Mouse (Mus musculus): ENCODE measurements around the gene Osbpl10. TPM values are rescaled to one million over a fixed set of nuclear protein-coding genes. Genes with fewer than 3 reads are reported as not detected.
A peak's percentile ranks its signal among the peaks of the same experiment; 100 is the strongest.

Gene Osbpl10
- polyA plus RNA-seq, 1 experiment from 2014 or later = 1.4 TPM

DNA sequence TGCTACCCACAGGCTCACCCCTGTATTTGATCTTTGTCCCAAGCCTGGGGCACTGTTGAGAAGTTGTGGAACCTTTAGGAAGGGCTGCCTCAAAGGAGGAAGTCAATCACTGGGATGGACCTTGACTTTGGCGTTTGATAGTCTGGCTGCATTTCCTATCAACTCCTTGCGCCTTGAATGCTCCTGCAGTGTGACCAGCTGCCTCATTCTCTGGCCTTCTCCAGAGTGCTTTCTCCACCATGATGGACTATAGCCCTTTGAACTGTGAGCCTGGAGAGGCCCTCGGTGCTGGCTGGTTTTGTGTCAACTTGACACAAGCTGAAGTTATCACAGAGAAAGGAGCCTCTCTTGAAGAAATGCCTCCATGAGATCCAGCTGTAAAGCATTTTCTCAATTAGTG lies 33.7 kb upstream of the Osbpl10 start:
- ATAC-seq = peak; percentile 57
- 0 out of 2 replicates have a peak, but pooled peaks cover 3% of the 10 kb centered on the region for H3K9me3 ChIP-seq (ENCODE audit: control insufficient read depth, low read length)
- no peaks in the 10 kb centered on the region for H3K27me3 ChIP-seq (replicated peaks; ENCODE audit: control insufficient read depth, insufficient read depth, low read length)
- no peak overlapping the region for H3K4me2 ChIP-seq (ENCODE audit: low read depth, low read length)
- no peak overlapping the region for H3K4me3 ChIP-seq (ENCODE audit: low read length)
- WGBS = 80% methylated on average over 3 of the region's 3 CpGs
- no peak overlapping the region for H3K27ac ChIP-seq (ENCODE audit: low read length)
- no peaks in the 10 kb centered on the region for H3K36me3 ChIP-seq (ENCODE audit: control insufficient read depth, insufficient read depth, low read length)
- H3K9ac ChIP-seq (ENCODE audit: low read depth, low read length) = no peak overlapping the region
- peaks cover 3% of the 10 kb centered on the region; the same call in 1 of the 2 replicates for H3K4me1 ChIP-seq (ENCODE audit: control insufficient read depth, insufficient read depth, low read length)

DNA sequence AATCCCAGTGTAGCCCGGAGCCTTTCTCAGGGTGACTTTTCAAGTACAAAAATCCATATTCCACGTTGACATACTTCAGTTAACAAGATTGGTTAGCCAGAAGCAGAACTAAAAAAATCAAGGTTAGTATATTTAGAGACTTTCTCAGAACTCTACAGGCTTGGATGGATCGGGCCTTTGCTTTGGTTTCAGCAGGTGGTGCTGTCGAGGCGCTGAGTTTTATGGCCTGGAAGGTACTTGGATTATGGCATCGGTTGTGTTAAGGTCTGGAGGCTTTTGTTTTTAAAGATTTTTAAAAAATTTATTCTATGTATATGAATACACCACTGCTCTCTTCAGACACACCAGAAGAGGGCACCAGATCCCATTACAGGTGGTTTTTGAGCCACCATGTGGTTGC lies 32.8 kb upstream of the Osbpl10 start:
- Histone ChIP-seq H3K27ac (ENCODE audit: low read length) (no peak overlapping the region), H3K4me3 (ENCODE audit: low read length) (no peak overlapping the region), H3K9ac (ENCODE audit: low read depth, low read length) (no peak overlapping the region), H3K4me2 (ENCODE audit: low read depth, low read length) (no peak overlapping the region), H3K27me3 (replicated peaks; ENCODE audit: control insufficient read depth, insufficient read depth, low read length) (no peaks in the 10 kb centered on the region), H3K9me3 (ENCODE audit: control insufficient read depth, low read length) (0 out of 2 replicates have a peak, but pooled peaks cover 3% of the 10 kb centered on the region), H3K36me3 (ENCODE audit: control insufficient read depth, insufficient read depth, low read length) (no peaks in the 10 kb centered on the region), H3K4me1 (ENCODE audit: control insufficient read depth, insufficient read depth, low read length) (peaks cover 9% of the 10 kb centered on the region)
- 88% methylated on average over 6 of the region's 6 CpGs for WGBS
- no peak for ATAC-seq

DNA sequence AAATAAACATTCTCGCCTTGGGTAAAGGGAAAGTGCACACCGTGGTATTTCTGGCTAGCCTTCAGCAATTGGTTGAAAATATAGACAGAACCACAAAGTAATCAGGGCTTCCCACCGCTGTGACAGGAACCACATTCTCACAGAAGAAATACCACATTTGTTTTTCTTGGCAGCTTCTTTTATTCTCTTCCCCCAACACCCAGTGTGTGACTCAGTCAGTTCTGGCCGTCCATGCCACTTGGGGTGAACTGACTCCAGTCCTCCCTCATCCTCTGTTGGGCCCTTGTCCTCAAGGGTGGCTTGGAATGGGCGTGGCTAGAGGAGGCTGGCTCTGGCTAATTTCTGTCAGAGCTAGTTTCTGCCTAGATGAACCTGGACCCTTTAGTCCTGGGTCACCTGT lies 30.0 kb upstream of the Osbpl10 start:
- ATAC-seq = peak; percentile 39; the same call in 1 of the 2 replicates
- H3K4me1 ChIP-seq (ENCODE audit: control insufficient read depth, insufficient read depth, low read length) = peaks cover 13% of the 10 kb centered on the region
- no peaks in the 10 kb centered on the region for H3K27me3 ChIP-seq (replicated peaks; ENCODE audit: control insufficient read depth, insufficient read depth, low read length)
- H3K9me3 ChIP-seq (ENCODE audit: control insufficient read depth, low read length) = no peaks in the 10 kb centered on the region; the same call in 1 of the 2 replicates
- H3K9ac ChIP-seq (ENCODE audit: low read depth, low read length) = no peak overlapping the region
- peak overlapping the region; percentile 52; the same call in 1 of the 2 replicates for H3K27ac ChIP-seq (ENCODE audit: low read length)
- H3K4me3 ChIP-seq (ENCODE audit: low read length) = no peak overlapping the region
- no peak overlapping the region for H3K4me2 ChIP-seq (ENCODE audit: low read depth, low read length)
- H3K36me3 ChIP-seq (ENCODE audit: control insufficient read depth, insufficient read depth, low read length) = no peaks in the 10 kb centered on the region
- 45% methylated on average over 5 of the region's 5 CpGs for WGBS

DNA sequence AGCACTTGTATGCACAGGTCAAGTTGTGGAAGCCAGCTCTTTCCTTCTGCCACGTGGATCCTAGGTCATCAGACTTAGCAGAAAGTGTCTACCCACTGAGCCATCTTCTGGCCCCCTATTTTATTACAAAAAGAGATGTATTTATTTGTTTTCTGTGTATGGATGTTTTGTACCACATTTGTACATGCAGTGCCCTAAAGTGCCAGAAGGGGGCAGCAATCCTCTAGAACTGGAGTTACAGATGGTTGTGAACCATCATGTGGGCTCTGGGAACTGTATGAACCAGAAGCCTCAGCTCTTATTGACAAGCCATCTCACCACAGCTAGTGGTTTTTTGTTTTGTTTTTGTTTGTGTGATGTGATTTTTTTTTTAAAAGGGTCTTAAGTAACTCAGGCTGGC lies 25.5 kb upstream of the Osbpl10 start:
- WGBS = 52% methylated on average over 1 of the region's 1 CpGs
- H3K4me1 ChIP-seq (ENCODE audit: control insufficient read depth, insufficient read depth, low read length) = peaks cover 13% of the 10 kb centered on the region
- no peaks in the 10 kb centered on the region; the same call in 1 of the 2 replicates for H3K9me3 ChIP-seq (ENCODE audit: control insufficient read depth, low read length)
- no peak overlapping the region for H3K4me2 ChIP-seq (ENCODE audit: low read depth, low read length)
- H3K4me3 ChIP-seq (ENCODE audit: low read length) = no peak overlapping the region
- H3K27me3 ChIP-seq (replicated peaks; ENCODE audit: control insufficient read depth, insufficient read depth, low read length) = no peaks in the 10 kb centered on the region
- no peak overlapping the region for H3K9ac ChIP-seq (ENCODE audit: low read depth, low read length)
- H3K36me3 ChIP-seq (ENCODE audit: control insufficient read depth, insufficient read depth, low read length) = no peaks in the 10 kb centered on the region
- H3K27ac ChIP-seq (ENCODE audit: low read length) = no peak overlapping the region
- ATAC-seq = no peak

DNA sequence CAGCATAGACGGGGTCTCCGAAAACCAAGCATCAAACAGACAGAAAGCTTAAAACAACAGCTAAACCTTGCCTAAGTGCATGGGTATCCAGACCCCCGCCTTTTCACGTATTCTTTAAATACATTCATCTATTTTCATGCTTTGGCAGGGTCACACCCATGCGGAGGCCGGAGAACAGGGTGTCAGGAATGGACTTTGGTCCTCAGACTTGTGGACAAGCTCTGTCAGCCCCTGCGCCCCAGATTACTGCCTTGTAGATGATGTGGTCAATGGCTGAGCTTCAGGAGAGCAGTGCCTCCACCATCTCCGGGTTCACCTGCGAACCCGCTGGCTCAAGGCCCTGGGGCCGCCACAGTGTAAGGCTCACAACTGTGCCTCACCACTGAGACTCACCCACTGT lies 23.0 kb upstream of the Osbpl10 start:
- no peak overlapping the region for H3K4me2 ChIP-seq (ENCODE audit: low read depth, low read length)
- peak overlapping the region; percentile 55 for H3K27ac ChIP-seq (ENCODE audit: low read length)
- no peak overlapping the region for H3K4me3 ChIP-seq (ENCODE audit: low read length)
- WGBS = 77% methylated on average over 11 of the region's 11 CpGs
- H3K9me3 ChIP-seq (ENCODE audit: control insufficient read depth, low read length) = no peaks in the 10 kb centered on the region; the same call in 1 of the 2 replicates
- H3K4me1 ChIP-seq (ENCODE audit: control insufficient read depth, insufficient read depth, low read length) = peaks cover 7% of the 10 kb centered on the region
- H3K27me3 ChIP-seq (replicated peaks; ENCODE audit: control insufficient read depth, insufficient read depth, low read length) = no peaks in the 10 kb centered on the region
- H3K9ac ChIP-seq (ENCODE audit: low read depth, low read length) = no peak overlapping the region
- peak; percentile 66 for ATAC-seq
- no peaks in the 10 kb centered on the region for H3K36me3 ChIP-seq (ENCODE audit: control insufficient read depth, insufficient read depth, low read length)

DNA sequence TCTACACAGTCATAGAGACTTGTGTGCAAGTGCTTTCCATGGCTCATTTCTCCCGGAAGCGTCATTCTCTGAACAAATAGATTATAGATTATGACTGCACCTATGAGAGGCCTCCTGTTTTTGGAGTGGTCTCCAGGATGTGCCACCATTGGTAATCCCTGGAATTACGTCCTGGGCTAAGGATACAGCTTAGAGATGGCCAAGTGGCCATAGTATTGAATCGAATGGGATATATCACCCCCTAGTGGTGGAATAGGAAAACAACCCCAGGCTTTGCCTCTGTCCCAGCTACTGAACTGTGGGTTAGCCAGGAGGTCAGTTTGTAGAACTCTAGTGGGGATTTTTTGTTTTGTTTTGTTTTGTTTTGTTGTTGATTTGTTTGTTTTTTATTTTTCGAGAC lies 21.4 kb upstream of the Osbpl10 start:
- no peaks in the 10 kb centered on the region for H3K27me3 ChIP-seq (replicated peaks; ENCODE audit: control insufficient read depth, insufficient read depth, low read length)
- H3K4me3 ChIP-seq (ENCODE audit: low read length) = no peak overlapping the region
- H3K36me3 ChIP-seq (ENCODE audit: control insufficient read depth, insufficient read depth, low read length) = no peaks in the 10 kb centered on the region
- no peak overlapping the region for H3K9ac ChIP-seq (ENCODE audit: low read depth, low read length)
- H3K4me1 ChIP-seq (ENCODE audit: control insufficient read depth, insufficient read depth, low read length) = no peaks in the 10 kb centered on the region
- H3K4me2 ChIP-seq (ENCODE audit: low read depth, low read length) = no peak overlapping the region
- H3K27ac ChIP-seq (ENCODE audit: low read length) = peak overlapping the region; percentile 28; the same call in 1 of the 2 replicates
- WGBS = 40% methylated on average over 5 of the region's 5 CpGs
- H3K9me3 ChIP-seq (ENCODE audit: control insufficient read depth, low read length) = no peaks in the 10 kb centered on the region; the same call in 1 of the 2 replicates
- peak; percentile 54 for ATAC-seq

DNA sequence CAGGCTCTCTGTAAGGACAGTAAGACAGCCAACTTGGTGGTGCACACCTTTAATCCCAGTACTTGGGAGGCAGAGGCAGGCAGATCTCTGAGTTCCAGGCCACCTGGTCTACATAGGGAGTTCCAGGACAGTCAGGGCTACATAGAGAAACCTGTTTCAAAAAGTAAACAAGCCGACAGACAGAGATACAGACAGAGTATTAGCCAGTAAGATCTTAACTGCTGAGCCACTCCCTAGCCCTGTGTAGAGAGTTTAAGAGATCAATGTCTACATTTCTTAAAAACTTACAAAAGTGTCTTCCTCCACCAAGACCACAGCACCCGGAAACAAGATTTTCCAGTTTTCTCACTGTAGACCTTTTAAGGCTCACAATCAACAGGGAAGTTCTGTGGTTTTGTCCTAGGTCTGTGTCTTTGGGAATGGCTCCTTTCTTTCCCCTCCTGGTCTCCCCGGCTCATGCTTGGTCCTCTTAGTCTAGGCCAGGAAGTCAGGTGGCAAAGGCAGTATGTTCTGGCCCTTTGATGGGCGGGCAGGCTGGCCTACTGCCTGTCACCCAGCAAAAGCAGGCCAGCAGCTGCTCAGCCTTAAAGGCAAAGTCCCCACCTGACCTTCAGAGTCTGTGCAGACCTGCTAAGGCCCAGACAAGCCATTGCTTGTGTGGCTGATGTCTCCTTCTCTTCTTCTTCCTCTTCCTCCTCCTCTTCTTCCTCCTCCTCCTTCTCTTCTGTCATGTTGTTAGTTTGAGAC lies 18.2 kb upstream of the Osbpl10 start:
- Histone ChIP-seq H3K27me3 (replicated peaks; ENCODE audit: control insufficient read depth, insufficient read depth, low read length) (no peaks in the 10 kb centered on the region), H3K4me2 (ENCODE audit: low read depth, low read length) (no peak overlapping the region), H3K36me3 (ENCODE audit: control insufficient read depth, insufficient read depth, low read length) (no peaks in the 10 kb centered on the region), H3K9me3 (ENCODE audit: control insufficient read depth, low read length) (no peaks in the 10 kb centered on the region), H3K9ac (ENCODE audit: low read depth, low read length) (no peak overlapping the region), H3K4me3 (ENCODE audit: low read length) (no peak overlapping the region), H3K4me1 (ENCODE audit: control insufficient read depth, insufficient read depth, low read length) (no peaks in the 10 kb centered on the region), H3K27ac (ENCODE audit: low read length) (peak overlapping the region; percentile 74)
- 57% methylated on average over 4 of the region's 4 CpGs for WGBS
- peak; percentile 71 for ATAC-seq

DNA sequence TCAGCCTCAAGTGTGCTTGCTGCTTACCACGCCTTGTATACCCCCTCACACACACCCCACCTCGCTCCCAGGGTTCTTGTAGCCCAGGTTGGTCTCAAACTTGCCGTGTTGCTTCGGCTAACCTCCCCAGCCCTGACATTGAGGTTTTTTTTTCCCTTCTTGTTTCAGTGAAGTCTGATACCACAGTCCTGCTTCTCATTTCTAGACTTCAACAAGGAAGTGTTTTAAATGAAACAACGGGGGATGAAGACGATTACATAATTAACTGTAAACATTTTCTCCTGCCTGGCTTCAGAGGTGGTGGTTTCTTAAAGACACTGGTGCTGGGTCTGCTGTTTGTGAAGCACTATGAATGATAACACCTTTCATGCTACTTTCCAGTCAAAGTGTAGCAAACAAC lies 17.5 kb upstream of the Osbpl10 start:
- Histone ChIP-seq H3K4me1 (ENCODE audit: control insufficient read depth, insufficient read depth, low read length) (no peaks in the 10 kb centered on the region), H3K27ac (ENCODE audit: low read length) (no peak overlapping the region), H3K9ac (ENCODE audit: low read depth, low read length) (no peak overlapping the region), H3K4me2 (ENCODE audit: low read depth, low read length) (no peak overlapping the region), H3K27me3 (replicated peaks; ENCODE audit: control insufficient read depth, insufficient read depth, low read length) (no peaks in the 10 kb centered on the region), H3K36me3 (ENCODE audit: control insufficient read depth, insufficient read depth, low read length) (no peaks in the 10 kb centered on the region), H3K9me3 (ENCODE audit: control insufficient read depth, low read length) (no peaks in the 10 kb centered on the region), H3K4me3 (ENCODE audit: low read length) (no peak overlapping the region)
- ATAC-seq = no peak
- WGBS = 68% methylated on average over 6 of the region's 6 CpGs

DNA sequence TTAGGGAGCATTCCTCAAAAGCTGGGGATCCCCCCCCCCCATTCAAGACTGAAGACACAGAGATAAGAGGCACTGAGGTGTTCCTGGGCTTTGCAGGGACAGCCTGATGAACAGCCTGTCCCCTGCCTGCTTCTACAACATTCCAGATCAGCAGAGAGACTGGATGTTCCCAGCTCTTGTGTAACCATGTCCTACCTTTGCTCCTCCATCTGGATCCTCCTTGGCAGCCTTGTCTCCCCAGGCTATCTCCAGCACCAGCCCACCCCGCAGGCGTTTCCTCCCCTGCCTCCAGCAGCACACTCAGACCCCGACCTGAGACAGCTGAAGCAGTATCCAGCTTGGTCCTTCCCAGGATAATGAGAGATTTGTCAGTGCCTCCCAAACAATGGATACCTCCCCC lies 14.3 kb upstream of the Osbpl10 start:
- H3K9ac ChIP-seq (ENCODE audit: low read depth, low read length) = no peak overlapping the region
- 64% methylated on average over 3 of the region's 3 CpGs for WGBS
- no peaks in the 10 kb centered on the region for H3K9me3 ChIP-seq (ENCODE audit: control insufficient read depth, low read length)
- no peak overlapping the region for H3K4me3 ChIP-seq (ENCODE audit: low read length)
- H3K36me3 ChIP-seq (ENCODE audit: control insufficient read depth, insufficient read depth, low read length) = no peaks in the 10 kb centered on the region
- ATAC-seq = no peak
- H3K27me3 ChIP-seq (replicated peaks; ENCODE audit: control insufficient read depth, insufficient read depth, low read length) = no peaks in the 10 kb centered on the region
- no peaks in the 10 kb centered on the region for H3K4me1 ChIP-seq (ENCODE audit: control insufficient read depth, insufficient read depth, low read length)
- H3K27ac ChIP-seq (ENCODE audit: low read length) = no peak overlapping the region
- H3K4me2 ChIP-seq (ENCODE audit: low read depth, low read length) = no peak overlapping the region
